Mouse (Mus musculus): ENCODE data around the gene Hhipl1.

Gene Hhipl1

DNA sequence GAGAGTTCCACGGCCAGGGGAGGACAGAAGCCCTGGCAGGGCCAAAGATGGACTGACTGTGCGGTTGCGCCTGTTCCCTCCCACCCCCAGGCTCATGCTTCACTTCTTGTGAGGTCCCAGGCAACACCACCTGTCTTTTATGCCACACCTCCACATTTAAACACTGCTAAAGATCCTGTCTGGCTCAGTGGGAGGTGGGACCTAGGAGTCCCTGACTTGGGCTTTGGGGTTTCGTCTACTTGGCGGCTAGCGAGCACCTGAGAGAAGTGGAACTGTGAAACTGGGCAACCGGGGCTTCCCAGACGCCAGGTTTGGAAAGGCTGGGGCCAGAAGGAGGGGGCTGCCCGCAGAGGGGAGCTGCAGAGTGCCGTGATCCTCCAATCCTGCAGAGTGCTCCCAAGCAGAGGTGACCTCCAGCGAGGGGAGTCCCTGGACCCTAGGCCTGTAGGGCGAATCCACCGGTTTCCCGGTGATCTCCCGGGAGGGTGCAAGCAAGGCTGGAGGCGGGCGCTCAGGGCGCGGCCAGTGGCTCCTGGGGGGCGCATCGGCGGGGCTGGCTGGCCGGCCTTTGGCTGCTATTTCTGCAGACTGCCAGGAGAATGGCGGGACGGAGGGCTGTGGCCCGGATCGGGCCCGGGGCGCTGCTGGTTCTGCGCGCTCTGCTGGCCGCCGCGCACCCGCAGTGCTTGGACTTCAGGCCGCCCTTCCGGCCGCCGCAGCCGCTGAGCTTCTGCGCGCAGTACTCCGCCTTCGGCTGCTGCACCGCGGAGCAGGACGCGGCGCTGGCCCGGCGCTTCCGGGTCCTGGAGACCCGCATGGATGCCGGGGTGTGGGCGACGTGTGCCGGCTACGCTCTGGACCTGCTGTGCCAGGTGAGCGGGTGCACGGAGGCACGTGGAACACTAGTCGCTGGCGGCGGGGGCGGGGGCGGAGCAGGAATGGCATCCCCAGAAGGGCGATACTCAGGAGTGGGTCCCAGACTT lies at the start of gene Hhipl1:
Hhipl1 (plus strand) TSS at position 459 of the 983 bp plus-strand sequence.
- no peak for DNase-seq (ENCODE audit: low spot score)

DNA sequence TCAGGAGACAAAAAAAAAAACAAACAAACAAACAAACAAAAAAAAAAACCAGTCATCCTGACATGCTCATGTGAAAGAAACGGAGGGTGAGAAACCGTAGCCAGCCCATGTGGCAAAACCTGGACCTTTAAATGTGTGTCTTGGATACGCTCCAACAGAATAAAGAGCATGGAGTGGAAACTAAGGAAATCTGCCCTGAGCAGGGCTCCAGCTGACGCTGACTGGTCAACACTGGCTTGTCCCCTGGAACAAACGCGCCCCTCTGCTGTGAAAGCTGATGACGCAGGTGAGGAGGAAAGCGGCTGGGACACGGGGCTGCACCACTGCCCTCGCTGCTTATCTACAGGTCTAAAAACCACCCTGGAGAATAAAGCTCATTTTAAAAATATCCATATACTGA lies 49.3 kb upstream of the Hhipl1 start:
- no peak for DNase-seq (ENCODE audit: low spot score)

DNA sequence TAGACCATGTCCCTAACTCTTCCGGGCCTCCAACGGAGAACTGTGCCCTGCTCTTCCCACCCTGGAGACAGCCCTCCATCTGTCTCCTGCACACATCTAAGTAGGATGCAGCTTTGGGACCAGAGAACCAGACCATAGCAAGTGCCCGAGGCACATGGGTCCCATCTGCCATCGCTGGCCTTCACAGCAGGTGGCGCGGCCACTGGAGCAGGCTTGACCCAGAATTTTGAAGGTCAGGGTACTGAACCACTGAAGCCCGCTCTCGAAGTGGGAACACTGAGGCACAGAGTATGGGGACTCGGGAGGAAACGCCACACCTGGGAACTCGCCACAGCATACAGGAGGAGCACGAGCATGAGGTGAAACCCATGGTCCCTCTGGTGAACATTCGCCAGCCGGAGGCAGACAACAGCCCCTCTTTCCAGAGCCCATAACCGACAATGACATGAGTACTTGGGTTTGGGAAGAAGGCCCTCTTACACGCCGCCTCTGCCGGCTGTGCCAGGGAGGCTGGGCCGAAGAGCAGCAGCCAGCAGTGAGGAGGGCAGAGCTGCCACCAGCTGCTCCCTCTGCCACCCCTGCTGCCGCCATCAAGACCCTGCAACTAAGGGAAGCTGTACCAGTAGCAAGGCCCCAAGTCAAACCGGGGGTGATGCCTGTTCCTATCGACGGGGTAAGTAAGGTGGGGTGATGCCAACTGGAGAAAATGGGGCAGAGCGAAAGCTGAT lies 46.6 kb upstream of the Hhipl1 start:
- DNase-seq (ENCODE audit: low spot score): no peak

DNA sequence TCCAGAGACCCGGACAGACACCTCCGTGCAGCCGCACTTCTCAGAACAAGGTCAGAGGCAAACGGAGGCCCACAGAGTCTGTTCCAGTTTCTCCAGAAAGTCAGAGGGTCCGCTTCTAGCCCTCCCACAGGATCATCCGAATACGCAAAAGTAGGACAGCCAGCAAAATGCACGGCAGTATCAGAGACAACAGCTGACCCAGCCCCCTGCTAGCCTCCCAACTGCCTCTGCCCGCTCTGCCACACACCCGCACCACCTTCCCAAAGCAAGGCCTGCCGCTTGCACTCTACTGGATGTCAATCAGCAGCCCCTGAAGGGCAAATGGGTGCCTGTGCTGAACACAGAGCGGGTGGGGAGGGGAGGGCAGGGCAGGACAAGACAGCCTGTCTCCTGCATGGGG lies 45.1 kb upstream of the Hhipl1 start:
- no peak for DNase-seq (ENCODE audit: low spot score)

DNA sequence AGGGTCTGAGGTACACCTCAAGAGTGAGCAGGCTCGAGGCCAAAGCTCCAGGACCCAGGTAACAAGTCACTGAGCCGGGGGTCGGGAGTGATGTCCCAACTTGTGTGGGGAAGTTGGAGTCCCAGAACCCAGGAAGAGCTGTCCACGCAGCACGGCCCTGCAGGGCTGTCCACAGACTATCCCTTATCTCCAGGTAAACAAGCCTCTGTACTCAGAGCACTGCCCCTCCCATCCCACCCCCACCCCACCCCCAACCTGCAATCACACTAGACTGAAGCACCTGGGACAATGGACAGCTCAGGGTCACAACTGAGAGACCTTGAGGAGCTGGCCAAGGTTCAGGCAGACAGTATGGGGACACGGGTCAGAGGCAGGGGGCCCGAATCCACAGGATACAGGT lies 41.2 kb upstream of the Hhipl1 start:
- DNase-seq (ENCODE audit: low spot score): no peak

DNA sequence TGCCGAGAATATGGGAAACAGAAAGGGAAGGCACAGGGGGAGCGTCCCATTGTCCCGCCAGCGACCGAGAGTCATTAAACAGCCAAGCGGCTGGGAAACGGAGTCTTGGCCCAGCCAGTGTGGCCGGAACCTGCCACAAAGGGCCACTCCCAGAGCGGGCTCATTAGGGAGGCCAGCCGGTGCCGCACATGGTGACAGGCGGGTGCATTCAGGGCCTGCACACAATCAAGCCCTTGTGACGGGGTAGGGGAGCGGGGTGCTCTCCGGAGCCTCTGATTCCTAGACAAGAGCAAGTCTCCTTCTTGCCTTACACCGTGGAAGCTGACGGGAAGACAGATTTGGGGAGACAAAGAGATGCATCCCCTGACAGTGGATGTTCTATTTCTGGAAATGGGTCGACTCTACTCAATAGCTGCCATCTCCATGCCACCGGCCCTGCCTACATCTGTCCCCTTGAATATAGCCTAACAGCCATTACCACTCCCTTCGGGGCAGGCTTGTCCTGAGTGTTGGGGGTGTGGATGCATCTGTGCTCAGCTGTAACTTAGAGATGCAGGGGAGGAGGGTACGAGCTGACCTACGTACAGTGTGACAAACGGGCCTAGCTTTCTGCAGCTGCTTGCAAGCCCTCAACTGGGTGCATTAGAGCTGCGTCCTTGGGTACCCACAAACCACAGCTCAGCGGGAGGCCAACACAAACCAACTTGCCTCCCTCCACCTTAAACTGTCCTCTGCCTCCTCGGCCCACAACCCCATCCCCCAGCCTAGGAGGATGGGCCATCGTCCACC lies 40.0 kb upstream of the Hhipl1 start:
- DNase-seq (ENCODE audit: low spot score): no peak

DNA sequence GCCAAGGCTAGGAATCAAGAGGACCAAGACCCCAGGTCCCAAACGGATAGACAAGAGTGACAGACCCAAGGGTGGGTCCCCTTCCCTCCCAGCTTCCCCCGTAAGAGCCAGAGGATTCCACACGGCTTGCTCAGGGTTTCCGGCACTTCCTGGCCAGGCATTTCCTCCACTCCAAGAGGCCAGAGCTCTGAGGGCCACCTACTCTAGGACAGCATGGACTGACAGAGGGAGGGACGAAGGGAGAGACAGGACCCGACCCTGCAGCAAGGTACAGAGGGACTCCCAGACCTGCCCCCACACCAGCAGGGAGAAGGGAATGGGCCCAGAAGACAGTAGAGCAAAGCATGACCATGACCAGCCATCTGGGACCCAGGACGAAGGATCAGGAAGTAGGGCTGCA lies 38.4 kb upstream of the Hhipl1 start:
- no peak for DNase-seq (ENCODE audit: low spot score)

DNA sequence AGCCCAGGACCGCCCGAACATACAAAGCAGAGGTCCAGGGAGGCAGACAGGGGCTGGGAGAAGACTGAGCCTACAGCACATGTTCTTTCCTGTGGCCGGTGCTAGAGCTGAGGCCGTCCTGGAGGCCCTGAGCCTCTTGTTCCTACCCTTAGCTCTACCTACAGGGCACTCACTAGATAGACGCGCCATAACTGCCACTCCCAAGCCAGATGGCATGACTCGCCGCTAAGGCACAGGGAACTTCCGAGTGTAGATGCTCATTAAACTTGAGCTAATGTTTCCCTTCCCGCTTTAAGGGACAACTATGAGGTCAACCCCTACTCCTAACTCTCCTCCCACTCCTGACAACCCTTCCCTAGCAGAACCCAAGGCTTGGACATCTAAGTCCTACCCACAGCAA lies 37.1 kb upstream of the Hhipl1 start:
- no peak for DNase-seq (ENCODE audit: low spot score)

DNA sequence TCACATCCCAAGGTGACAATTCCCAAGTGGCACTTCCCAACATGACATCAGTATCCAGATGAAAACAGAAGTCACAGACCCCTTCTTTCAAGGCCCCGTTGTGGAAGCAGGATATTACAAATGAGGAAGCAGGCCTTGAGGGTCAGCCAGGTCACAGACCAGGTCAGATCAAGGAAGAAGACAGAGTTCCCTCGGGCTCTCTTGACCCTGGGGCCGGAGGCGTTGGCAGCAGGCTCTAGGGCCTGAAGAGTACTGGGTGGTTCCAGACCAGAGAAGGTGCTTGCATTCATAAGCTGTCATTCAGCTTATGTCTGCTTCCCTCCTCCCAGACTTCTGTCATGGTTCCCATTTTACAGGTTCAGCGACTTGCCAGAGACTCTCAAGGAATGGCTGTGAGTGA lies 36.4 kb upstream of the Hhipl1 start:
- DNase-seq (ENCODE audit: low spot score): no peak

DNA sequence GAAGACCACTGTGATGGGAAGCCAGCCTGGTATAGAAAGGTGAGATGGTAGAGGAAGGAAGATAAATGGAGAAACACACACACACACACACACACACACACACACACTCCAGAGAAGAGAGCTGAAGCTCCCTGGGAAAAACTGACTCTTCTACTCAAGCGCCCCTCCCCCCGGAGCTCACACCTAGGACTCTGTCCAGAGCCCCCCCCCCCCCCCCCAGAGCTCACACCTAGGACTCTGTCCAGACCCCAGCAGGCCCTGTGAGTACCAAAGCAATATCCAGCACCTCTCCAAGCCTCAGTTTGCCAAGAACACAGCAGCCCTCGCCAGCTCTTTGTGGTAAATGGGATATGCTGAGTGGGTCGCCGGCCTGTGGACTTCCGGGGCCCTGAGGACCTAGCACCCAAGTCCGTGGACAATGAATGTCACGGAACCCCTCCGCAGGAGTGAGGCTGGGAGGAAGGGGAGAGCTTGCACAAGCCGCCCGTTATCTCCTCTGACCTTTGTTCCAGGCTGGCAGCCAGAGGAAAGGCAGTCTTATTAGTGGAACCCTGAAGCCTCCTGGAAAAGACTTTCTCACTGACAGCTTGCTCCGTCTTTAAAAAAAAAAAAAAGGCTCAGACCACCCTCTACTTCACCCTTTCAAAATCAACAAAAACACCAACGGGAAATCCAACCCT lies 35.7 kb upstream of the Hhipl1 start:
- no peak for DNase-seq (ENCODE audit: low spot score)

DNA sequence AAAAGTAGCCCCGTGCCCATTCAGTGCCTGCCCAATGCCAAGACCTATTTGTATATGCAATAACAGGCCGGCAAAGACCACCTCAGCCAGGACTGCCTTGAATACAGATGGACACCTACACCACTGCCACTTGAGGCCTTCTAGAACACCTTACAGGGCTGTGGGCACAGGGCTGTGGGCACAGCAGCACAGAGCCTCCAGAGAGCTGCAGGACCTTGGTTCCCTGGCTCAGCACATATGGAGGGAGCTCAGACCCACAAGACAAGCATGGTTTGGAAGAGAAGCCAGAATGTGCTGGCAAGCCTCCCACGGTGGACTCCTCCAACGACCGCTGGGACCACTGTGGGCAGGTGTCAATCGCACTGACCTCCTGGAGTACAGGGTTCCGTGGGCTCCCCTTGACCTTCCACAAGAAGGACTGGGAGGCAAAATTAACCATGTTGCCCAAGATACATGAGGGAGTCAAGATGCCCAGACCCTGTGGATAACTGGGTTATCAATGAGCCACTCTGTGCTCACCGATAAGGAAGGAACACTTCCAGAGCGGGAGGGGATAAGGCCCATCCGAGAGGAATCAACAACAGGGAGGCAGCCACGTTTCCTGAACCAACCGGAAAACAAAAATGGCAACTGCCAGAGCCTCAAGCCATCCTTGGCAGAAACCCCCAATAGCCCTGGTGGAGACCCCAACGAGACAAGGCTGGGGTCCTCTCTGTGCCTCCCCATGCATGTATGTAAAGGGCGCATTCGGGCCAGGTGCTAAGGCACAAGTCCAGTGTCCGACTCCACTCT lies 34.5 kb upstream of the Hhipl1 start:
- DNase-seq (ENCODE audit: low spot score): peak; percentile 41

DNA sequence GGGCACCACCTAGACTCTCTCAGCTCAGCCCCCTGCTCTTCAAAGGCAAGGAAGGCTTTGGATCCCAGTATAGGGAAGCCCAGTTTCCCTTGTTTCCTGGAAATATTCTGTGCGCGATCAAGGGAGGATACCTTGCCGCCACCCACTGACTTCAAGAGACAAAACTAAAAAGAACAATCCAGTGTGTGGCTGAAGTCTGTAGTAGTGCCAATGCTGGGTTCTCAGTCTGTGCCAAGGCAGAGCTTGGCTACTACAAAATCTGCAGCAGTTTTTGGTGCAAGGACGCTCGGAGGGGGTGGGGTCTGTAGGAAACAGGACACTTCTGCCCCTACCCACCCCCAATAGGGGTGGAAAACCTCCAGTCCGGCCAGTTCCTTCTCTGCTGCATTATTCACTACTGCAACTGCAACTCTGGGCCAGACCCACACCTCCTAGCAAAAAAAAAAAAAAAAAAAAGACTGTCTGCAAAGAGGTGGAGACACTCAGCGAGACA lies 33.9 kb upstream of the Hhipl1 start:
- DNase-seq (ENCODE audit: low spot score): no peak

DNA sequence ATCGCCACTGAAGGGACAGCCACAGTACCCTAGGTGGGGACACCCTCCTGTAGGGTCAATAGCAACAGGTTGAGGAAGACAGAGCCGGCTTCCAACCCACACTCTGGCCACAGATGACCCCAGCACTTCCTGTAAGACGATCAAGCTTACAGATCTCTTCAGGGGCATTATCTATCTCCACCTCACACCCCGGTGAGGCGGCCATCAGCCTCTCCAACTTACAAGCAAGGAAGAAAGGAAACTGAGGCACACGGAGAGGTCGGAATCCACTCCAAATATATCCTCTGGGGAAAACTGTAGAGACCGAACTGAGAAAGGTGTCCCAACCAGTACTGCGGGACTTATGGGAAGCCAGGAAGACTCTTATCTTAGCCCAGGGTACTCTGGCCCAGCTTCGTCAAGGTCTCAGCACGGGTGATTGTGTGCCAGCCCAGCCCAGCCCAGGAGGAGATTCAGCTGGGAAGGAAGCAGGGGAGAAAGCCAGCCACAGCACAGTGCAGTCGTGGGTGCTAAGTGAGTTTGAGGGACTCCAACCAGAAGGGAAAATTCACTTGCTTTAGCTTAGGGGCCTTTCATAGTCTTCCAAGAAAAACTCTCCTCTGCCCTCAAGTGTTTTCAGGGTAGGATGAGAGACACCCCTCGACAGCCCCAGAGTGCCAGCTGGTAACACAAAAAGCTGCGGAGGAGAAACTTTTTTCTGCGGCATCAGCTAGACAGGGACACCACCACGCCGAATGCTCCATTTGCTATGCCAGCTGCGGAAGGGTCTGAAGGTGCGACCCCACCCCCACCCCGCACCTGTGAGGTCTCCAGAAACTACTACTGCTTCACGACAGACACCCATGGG lies 32.4 kb upstream of the Hhipl1 start:
- DNase-seq (ENCODE audit: low spot score): no peak

DNA sequence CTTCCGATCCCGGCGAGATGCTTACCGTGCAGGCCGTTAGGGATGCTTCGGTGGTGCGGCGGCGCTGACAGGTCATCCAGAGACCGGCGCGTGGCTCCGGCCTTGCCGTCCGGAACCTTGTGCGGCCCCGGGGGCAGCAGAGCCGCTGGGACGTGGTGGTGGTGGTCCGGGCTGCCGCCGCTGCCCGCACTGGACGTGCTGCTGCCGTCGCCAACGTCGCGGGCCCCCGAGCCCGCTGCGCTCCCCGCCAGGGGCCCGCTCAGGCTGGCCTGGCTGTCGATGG lies 31.8 kb upstream of the Hhipl1 start:
- no peak for DNase-seq (ENCODE audit: low spot score)

DNA sequence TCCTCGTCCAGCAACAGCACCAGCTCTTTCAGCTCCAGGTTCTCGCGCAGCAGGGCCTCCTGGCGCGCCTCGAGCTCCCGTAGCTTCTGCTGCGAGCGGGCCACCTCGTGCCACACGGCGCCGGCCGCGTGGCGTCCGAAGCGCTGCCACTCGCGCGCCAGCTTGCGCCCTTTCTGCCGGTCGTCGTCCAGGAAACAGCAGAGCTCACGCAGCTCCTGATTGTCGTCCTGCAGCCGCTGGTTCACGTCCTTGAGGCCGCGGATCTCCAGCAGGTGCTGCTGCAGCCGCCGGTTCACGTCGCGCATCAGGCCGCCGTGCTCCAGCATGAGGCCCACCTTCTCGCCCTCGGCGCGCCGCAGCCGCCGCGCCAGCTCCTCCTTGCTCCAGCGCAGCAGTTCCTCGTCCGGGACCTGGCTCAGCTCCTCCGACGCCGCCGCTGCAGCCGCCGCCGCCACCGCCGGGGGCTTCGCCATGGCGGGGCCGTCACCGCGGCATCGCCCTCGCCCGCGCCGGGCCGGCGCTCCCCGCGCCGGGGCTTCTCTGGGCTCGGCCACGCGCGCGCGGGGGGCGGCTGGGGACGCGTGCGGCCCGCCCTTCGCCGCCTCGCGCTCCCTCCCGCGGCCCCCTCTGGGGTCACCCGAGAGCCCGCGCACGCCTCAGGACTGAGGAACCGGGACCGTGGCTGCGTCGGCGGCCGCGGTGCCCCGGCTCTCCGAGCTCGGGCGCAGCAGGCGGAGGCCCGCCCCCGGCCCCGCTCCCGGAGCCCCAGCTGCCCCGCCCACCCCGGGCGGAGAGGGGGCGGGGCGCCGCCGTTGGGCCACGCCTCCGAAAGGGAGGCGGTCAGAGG lies 31.2 kb upstream of the Hhipl1 start, which contains the start of gene Ccdc85c:
Ccdc85c (minus strand) TSS at position 765 of the 847 bp plus-strand sequence.
- DNase-seq (ENCODE audit: low spot score): no peak

DNA sequence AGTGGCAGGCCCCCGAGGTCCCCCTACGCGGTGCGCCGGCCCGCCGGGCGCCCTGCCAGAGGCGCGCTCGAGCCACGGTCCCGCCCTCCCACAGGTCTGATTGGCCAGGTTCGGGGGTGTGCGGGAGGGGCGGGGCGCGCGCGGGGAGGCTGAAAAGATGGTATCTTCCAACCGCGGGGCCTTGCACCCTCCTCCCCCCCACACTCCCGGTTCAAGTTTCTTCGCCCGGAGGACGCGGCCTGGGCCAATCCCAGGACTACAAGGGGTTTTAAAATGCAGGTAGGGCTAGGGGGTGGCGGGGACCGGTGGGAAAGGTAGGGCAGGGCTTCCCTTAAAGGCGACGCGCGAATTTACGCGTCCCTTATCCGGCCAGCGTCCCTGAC lies 30.6 kb upstream of the Hhipl1 start:
- DNase-seq (ENCODE audit: low spot score): peak; percentile 95

DNA sequence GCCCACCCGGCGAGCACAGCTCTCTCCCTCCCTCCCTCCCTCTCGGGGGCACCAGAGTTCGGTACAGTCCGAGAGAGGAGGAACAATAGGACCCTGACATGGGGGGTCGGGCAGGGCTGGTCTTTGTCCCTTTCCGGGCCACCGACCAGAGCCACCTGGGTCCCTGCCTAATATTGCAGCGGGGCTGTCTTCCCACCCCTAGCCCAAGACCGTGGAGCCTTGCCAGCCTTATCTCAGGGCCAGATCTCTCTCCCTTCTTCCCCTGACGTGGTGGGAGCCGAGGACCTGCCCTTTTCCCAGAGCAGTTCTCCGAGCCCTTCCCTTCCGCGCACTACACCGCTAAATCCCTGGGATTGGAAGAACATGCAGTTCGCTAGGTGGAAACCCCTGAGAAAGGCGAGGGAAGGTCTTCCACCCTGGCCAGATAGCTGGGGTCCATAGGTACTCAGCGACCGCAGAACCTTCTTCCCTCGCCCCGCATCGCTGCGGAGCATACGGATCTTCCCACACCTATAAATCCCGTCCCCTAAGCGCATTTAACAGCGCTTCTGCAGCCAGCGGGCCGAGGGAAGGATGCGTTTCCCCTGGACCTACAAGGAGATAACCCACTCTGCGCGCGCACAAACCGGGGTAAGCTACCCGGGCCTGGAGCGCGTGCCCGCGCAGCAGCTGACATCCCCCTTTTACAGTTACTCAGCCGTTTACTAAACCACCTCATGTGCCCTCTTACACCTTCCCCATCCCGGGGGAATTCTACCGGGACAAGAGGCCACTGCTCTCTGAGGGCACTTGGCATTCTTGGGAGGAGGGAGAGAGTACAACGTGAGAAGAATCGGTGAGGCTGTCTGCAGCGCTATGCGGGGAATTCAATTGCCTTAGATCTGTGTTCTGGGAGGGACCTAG lies 29.9 kb upstream of the Hhipl1 start:
- DNase-seq (ENCODE audit: low spot score): peak; percentile 49

DNA sequence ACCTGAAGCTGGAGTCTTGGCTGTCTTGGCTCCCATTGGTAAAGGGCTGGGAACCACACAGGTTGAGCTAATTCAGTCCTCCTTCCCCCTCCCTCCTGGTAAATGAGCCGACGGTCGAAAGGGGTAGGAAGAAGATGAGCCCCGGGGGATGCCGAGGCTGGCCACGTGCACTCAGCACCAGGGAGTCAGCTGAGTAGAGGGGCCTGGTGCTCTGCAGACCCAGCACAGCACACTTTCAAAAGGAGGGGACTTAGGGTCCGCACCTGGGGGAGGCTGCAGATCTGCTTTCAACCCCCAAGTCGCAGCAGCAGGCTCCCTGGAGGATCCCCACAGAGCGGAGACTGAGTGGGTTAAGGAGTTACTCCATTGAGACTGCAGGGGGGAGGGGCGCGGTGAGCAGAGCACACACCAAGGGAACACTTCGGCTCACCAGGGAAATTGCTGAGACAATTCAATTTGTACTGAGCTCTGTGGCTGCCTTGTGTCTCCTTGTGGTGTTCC lies 28.7 kb upstream of the Hhipl1 start:
- DNase-seq (ENCODE audit: low spot score): no peak

Data from testis, postnatal 14 days (tissue).